Mouse (Mus musculus) kidney, adult 2 months (tissue): ENCODE measurements around the gene Hdac4.

ENCODE experiments used
- CTCF ChIP-seq: fragments of 200-500 bp; conservative IDR thresholded peaks from 2 replicates; pipeline ENCODE4 v1.5.1; 2011; ENCODE audit warnings: low read depth, mild to moderate bottlenecking, control low read depth, low read length, moderate library complexity, mixed read lengths; ENCODE audit not compliant: insufficient read depth, insufficient read length
- POLR2A ChIP-seq: fragments of 200-500 bp; IDR thresholded peaks from one replicate; pipeline ENCODE4 v1.6.1; 2011; ENCODE audit warnings: low read depth, low read length, control low read depth

- TF ChIP-seq POLR2A = no peak
- no peak for TF ChIP-seq CTCF
These were observed 17.2 kb downstream of the Hdac4 start for GRCm38 (mm10) chr1:92178021-92178895.
